Mouse (Mus musculus) layer of hippocampus, adult 11-12 months (tissue): ENCODE results near the gene Cmtm1.
A peak's percentile ranks its signal among the peaks of the same experiment; 100 is the strongest.
"Not testable (repeated sequence)": the region's sequence is repeated elsewhere in the genome, so short reads cannot be mapped to it uniquely, and the experiment has no call there.

Experiments
- DNase-seq: peaks from one replicate; pipeline ENCODE4 v3.0.0; 2022; ENCODE audit warnings: low spot score

Cmtm1 gene

GRCm38 (mm10) chr8:104321267-104321666 lies 11.3 kb upstream of the Cmtm1 start, which contains the start of gene Gm11020:
Gene Gm11020 (plus strand): TSS chr8:104321567.
- not testable (repeated sequence) for DNase-seq

GRCm38 (mm10) chr8:104313311-104313710 lies 3.4 kb upstream of the Cmtm1 start:
- DNase-seq: no peak

GRCm38 (mm10) chr8:104312023-104312422 lies 2.1 kb upstream of the Cmtm1 start:
- DNase-seq: not testable (repeated sequence)

- not testable (repeated sequence) for DNase-seq
Observed at GRCm38 (mm10) chr8:104308341-104308740, 1.6 kb downstream of the Cmtm1 start.

- DNase-seq: no peak
Observed at GRCm38 (mm10) chr8:104304962-104305361, 5.0 kb downstream of the Cmtm1 start.

- not testable (repeated sequence) for DNase-seq
Observed at GRCm38 (mm10) chr8:104302536-104302935, 7.4 kb downstream of the Cmtm1 start.

GRCm38 (mm10) chr8:104301577-104301976 lies 8.4 kb downstream of the Cmtm1 start:
- DNase-seq: not testable (repeated sequence)

GRCm38 (mm10) chr8:104294396-104294795 lies 15.5 kb downstream of the Cmtm1 start:
- DNase-seq: no peak

GRCm38 (mm10) chr8:104293081-104293480 lies 16.9 kb downstream of the Cmtm1 start, which contains the start of gene Cmtm2a:
Gene Cmtm2a (minus strand): TSS chr8:104293181.
- not testable (repeated sequence) for DNase-seq

GRCm38 (mm10) chr8:104268937-104269440 lies 41.0 kb downstream of the Cmtm1 start:
- DNase-seq: no peak

- DNase-seq: no peak
Observed at GRCm38 (mm10) chr8:104268368-104268767, 41.6 kb downstream of the Cmtm1 start.

GRCm38 (mm10) chr8:104264271-104264935 lies 45.5 kb downstream of the Cmtm1 start:
- DNase-seq: not testable (repeated sequence)

GRCm38 (mm10) chr8:104261802-104262201 lies 48.1 kb downstream of the Cmtm1 start:
- not testable (repeated sequence) for DNase-seq

GRCm38 (mm10) chr8:104253016-104253415 lies 56.9 kb downstream of the Cmtm1 start:
- no peak for DNase-seq

GRCm38 (mm10) chr8:104251461-104251860 lies 58.5 kb downstream of the Cmtm1 start:
- DNase-seq: no peak

- peak; percentile 81 for DNase-seq
Observed at GRCm38 (mm10) chr8:104250439-104251367, 59.2 kb downstream of the Cmtm1 start, which contains the start of gene Cklf. Gene Cklf (plus strand): TSS chr8:104250861.

- no peak for DNase-seq
Observed at GRCm38 (mm10) chr8:104249442-104249996, 60.4 kb downstream of the Cmtm1 start.

GRCm38 (mm10) chr8:104248276-104248675 lies 61.7 kb downstream of the Cmtm1 start, which contains the start of gene Tk2:
Gene Tk2 (minus strand): TSS chr8:104248558.
- peak; percentile 76 for DNase-seq

GRCm38 (mm10) chr8:104247908-104248275 lies 62.1 kb downstream of the Cmtm1 start:
- DNase-seq: no peak

GRCm38 (mm10) chr8:104247054-104247907 lies 62.7 kb downstream of the Cmtm1 start:
- no peak for DNase-seq

- DNase-seq: no peak
Observed at GRCm38 (mm10) chr8:104246621-104247020, 63.3 kb downstream of the Cmtm1 start.
